Mouse (Mus musculus) inflammation-experienced regulatory T-cells, adult 16 weeks (primary cell): ENCODE results near the gene St6galnac4. TPM values are rescaled to one million over a fixed set of nuclear protein-coding genes. Genes with fewer than 3 reads are reported as not detected.

Experiments
- polyA plus RNA-seq: library from polyadenylated mRNA; unstranded; fragments of 100-300 nt; shearing (Covaris generic); gene quantifications from one replicate; pipeline ENCODE4 v1.2.1, GENCODE M21; 2017

St6galnac4 gene
- 62.6 TPM for polyA plus RNA-seq

GRCm38 (mm10) chr2:32586871-32587351 is at the start of gene St6galnac4:
TSS of gene St6galnac4 (plus strand) at chr2:32587095.

GRCm38 (mm10) chr2:32570698-32571494 is 16.0 kb upstream of the St6galnac4 start, which contains the start of gene Dpm2:
TSS of gene Dpm2 (plus strand) at chr2:32570858.

GRCm38 (mm10) chr2:32574497-32574896 is 12.4 kb upstream of the St6galnac4 start, which contains the start of gene Pip5kl1:
TSS of gene Pip5kl1 (plus strand) at chr2:32574797.

GRCm38 (mm10) chr2:32575586-32576160 is 11.2 kb upstream of the St6galnac4 start, which contains the start of gene 9430097D07Rik:
TSS of gene 9430097D07Rik (minus strand) at chr2:32575684.

GRCm38 (mm10) chr2:32599409-32599808 is 12.5 kb downstream of the St6galnac4 start, which contains the start of gene St6galnac6:
TSS of gene St6galnac6 (plus strand) at chr2:32599709.

GRCm38 (mm10) chr2:32621517-32621859 is 34.6 kb downstream of the St6galnac4 start, which contains the start of gene Ak1:
TSS of gene Ak1 (plus strand) at chr2:32621758.

GRCm38 (mm10) chr2:32646379-32647056 is 59.6 kb downstream of the St6galnac4 start, which contains the start of gene Eng:
TSS of gene Eng (plus strand) at chr2:32646595.

Other genes with a start within 250 kb of the St6galnac4 start
- gene Ciz1, start 234.8 kb upstream of the St6galnac4 start, polyA plus RNA-seq = 161 TPM
- not detected for gene Dnm1, start 233.8 kb upstream of the St6galnac4 start, polyA plus RNA-seq
- gene 1110008P14Rik, start 205.2 kb upstream of the St6galnac4 start, polyA plus RNA-seq = 79.7 TPM
- not detected for gene Lcn2, start 198.8 kb upstream of the St6galnac4 start, polyA plus RNA-seq
- 1.9 TPM for gene Ptges2, start 191.2 kb upstream of the St6galnac4 start, polyA plus RNA-seq
- 9.0 TPM for gene Naif1, start 136.6 kb upstream of the St6galnac4 start, polyA plus RNA-seq
- 6.5 TPM for gene Slc25a25, start 135.7 kb upstream of the St6galnac4 start, polyA plus RNA-seq
- gene Fam102a, start 51.8 kb upstream of the St6galnac4 start, polyA plus RNA-seq = 72.8 TPM
- gene Dpm2, start 16.2 kb upstream of the St6galnac4 start, polyA plus RNA-seq = 148 TPM
- not detected for gene Pip5kl1, start 12.3 kb upstream of the St6galnac4 start, polyA plus RNA-seq
- gene 9430097D07Rik, start 11.4 kb upstream of the St6galnac4 start, polyA plus RNA-seq = not detected
- 6.3 TPM for gene St6galnac6, start 12.6 kb downstream of the St6galnac4 start, polyA plus RNA-seq
- not detected for gene Ak1, start 34.7 kb downstream of the St6galnac4 start, polyA plus RNA-seq
- gene Eng, start 59.5 kb downstream of the St6galnac4 start, polyA plus RNA-seq = 0.41 TPM
- gene Fpgs, start 117.0 kb downstream of the St6galnac4 start, polyA plus RNA-seq = 24.0 TPM
- gene Cdk9, start 126.0 kb downstream of the St6galnac4 start, polyA plus RNA-seq = 45.1 TPM
- 135 TPM for gene Sh2d3c, start 134.0 kb downstream of the St6galnac4 start, polyA plus RNA-seq
- gene 6330409D20Rik, start 153.9 kb downstream of the St6galnac4 start, polyA plus RNA-seq = 1.0 TPM
- 85.3 TPM for gene Tor2a, start 170.1 kb downstream of the St6galnac4 start, polyA plus RNA-seq
- gene Ttc16, start 188.5 kb downstream of the St6galnac4 start, polyA plus RNA-seq = 1.7 TPM
- 6.9 TPM for gene Ptrh1, start 188.7 kb downstream of the St6galnac4 start, polyA plus RNA-seq
- not detected for gene Cfap157, start 197.3 kb downstream of the St6galnac4 start, polyA plus RNA-seq